Mouse (Mus musculus): Measurements from ENCODE around the gene Ints3.

The Ints3 gene

DNA sequence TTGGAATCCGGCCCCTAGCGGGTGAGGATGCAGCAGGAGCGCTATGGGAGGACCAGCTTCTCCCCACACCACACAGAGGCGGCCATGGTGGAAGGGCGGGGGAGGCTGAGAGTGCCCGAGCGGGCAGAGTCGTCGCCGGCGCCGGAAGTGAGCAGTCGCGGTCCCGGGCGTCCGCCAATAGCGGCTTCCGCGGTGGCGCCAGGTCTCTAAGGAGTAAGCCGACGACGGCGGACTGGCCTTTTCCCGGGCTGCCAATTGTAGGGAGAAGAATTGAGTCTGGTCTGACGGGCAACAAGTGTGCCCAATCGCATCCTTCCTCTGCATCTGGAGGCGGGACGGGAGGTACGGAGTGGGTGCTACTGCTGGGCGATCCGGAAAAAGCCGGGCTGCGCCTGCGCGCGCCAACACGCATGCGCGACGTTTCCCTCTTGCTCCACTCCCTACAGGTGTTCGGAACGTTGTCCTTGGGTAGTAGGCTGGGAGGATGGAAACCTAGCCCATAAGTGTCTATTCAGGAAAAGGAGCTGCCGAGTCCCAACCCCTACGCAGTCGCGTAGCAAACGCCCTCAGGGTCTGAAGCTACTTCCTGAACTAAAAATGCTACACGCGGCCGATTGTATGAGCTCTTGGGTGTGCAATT is at the start of gene Ints3:
Gene Ints3, minus strand, starts transcription at position 242 of the 640 bp plus-strand sequence.
- DNase-seq = peak; percentile 97

GRCm38 (mm10) chr3:90475831-90476611 is 42.6 kb upstream of the Ints3 start, which contains the start of gene Ilf2:
TSS of gene Ilf2 (plus strand) at chr3:90476126.
- peak; percentile 93 for DNase-seq

DNA sequence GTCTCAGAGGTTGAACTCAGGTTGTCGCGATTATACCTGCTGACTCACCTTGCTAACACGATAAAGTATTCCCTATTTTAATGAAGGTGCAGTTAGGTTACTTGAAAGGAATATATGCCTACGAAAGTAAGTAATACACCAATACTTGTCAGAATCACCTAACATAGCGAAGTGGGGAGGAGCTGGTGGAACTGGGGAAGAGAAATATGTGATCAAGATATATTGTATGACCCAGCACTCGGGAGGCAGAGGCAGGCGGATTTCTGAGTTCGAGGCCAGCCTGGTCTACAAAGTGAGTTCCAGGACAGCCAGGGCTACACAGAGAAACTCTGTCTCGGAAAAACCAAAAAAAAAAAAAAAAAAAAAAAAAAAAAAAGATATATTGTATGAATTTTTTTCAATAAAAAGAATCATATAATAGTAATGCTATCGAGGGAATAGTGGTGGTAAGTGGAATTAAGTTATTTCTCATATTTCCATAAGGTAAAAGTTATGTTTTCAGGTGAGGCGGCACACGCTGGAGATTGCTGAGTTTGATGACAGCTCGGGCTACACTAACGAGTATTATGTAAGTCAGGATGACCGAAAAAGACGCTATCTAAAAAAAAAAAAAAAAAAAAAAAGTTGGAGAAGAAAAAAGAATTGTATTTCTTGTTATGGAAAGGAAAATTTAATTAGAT is 41.9 kb upstream of the Ints3 start:
- no peak for DNase-seq

GRCm38 (mm10) chr3:90472213-90472612 is 38.8 kb upstream of the Ints3 start:
- DNase-seq = peak; percentile 77

DNA sequence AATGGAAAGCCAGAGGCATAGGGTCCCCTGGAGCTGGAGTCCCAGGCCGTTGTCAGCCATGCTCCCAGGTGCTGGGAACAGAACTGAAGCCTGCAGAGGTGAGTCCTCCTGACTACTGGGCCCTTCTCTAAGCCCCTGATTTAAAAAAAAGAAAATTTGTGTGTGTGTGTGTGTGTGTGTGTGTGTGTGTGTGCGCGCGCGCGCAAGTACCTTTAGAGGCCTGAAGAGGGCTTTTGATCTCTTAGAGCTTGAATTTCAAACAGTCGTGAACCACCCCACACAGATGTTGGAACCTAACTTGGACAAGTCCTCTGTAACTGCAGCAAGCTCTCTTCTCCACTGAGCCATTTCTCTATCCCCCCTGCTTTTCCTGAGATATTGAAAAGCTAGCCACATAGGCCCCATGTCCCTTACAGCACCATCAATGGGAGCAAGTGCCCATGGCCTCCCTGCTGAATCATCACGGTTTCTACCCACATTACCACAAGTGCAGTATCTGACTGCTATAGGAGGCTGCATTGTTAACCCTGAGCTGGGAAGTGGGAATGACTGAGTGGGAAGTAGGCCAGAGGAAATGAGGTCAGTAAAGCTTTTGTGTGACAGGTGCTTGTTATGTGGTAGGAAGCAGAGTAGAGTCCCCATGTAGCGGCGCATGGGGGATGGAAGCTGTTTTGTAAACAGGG is 34.3 kb upstream of the Ints3 start:
- DNase-seq = no peak

- DNase-seq = no peak
These were observed 32.9 kb upstream of the Ints3 start for GRCm38 (mm10) chr3:90466311-90466766.

DNA sequence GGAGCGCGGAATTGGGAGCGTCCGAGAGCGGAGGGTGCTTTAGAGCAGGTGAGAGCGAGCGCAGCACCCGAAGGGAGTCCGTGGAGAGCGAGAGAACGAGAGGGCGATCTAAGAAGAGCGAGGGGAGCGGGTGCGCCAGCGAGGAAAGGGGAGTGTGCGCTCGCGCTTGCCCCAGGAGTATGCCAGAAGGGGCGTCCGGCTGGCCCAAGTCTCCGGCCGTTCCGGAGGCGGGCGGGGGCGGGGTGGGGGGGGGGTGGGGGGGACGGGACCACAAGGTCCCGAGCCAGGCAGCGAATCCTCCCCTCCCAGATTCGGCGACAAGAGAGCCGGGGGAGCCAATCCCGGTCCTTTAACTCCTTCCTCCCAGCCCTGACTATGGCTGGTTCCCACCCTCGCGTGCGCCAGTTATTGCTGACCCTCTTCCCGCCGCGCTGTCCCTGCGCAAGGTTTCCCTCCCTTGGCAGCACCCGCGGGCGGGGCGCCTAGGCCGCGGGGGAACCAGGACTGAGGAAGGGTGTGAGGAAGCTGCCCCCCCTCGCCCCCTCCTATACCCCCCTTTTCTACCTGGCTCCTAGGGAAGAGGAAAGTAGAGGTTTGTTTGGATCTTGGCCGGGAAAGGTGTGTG is 32.4 kb upstream of the Ints3 start, which contains the start of gene Npr1:
Gene Npr1, minus strand, starts transcription at position 181 of the 625 bp plus-strand sequence.
- peak; percentile 26 for DNase-seq

- DNase-seq = peak; percentile 56
These were observed 31.8 kb upstream of the Ints3 start for GRCm38 (mm10) chr3:90465081-90465685.

- DNase-seq = no peak
These were observed 31.2 kb upstream of the Ints3 start for GRCm38 (mm10) chr3:90464552-90465080.

- peak; percentile 22 for DNase-seq
These were observed 29.2 kb upstream of the Ints3 start for GRCm38 (mm10) chr3:90462579-90462978.

- no peak for DNase-seq
These were observed 28.5 kb upstream of the Ints3 start for GRCm38 (mm10) chr3:90461935-90462334.

DNA sequence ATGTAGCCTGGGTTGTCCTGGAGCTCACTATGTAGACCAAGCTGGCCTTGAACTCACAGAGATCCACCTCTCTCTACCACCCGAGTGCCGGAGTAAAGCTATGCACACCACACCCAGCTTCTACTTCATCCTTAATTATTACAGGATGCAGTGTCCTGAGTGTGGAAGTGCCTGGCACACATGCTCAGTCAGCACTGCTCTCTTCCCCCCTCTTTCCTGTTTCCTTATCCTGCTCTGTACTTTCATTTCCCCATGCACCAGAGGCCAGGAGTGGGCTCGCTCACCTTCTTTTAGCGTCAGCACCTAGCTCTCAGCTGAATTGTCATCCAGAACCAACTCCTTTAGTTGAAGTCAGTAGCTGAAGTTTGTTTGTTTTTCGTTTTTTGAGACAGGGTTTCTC is 26.9 kb upstream of the Ints3 start:
- DNase-seq = no peak

- DNase-seq = no peak
These were observed 26.3 kb upstream of the Ints3 start for GRCm38 (mm10) chr3:90459727-90460126.

GRCm38 (mm10) chr3:90454931-90455330 is 21.5 kb upstream of the Ints3 start:
- no peak for DNase-seq

GRCm38 (mm10) chr3:90451396-90452095 is 18.1 kb upstream of the Ints3 start:
- DNase-seq = no peak

DNA sequence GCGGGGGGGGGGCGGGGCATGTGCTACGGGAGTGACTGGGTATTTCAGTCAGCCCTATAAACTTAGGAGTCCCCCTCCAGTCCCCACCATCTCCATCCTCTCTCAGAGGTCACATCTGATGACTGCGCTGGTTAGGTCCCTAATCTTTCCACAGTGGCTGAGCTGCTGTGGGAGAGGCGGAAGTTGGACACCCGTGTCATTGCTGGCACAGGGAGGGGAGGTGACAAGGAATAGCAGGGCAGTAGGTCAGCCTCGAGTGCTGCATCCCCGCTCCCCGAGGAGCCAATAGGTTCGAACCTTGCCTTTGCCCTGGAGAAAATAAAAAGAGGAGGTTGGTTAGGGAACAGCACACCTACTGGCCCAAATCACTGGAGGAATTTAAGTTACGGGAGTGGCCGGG is 17.5 kb upstream of the Ints3 start:
- no peak for DNase-seq

DNA sequence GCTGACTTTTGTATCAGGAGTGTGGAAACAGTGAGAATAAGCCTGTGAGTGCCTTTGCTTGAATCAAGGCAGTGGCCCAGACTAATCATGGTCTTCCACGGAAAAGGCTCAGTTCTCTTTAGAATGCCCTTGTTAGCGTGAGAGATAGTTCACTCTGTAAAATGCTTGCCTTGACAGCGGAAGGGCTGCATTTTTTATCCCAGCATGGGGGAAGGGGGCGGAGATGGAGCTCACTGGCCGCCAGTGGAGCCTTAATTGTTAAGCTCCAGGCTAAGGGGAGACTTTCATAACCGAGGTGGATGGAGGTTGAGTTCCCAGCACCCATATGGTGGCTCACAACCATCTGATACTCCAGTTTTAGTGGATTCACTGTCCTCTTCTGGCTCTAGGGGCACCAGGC is 15.2 kb upstream of the Ints3 start:
- no peak for DNase-seq

GRCm38 (mm10) chr3:90447123-90447494 is 13.7 kb upstream of the Ints3 start:
- DNase-seq = peak; percentile 19

- peak; percentile 72 for DNase-seq
These were observed 13.1 kb upstream of the Ints3 start for GRCm38 (mm10) chr3:90446389-90447122.

- no peak for DNase-seq
These were observed 12.2 kb upstream of the Ints3 start for GRCm38 (mm10) chr3:90445417-90446200.
